Mouse (Mus musculus) heart, adult 2 months (tissue): ENCODE data around the gene Ryr3. TPM values are rescaled to one million over a fixed set of nuclear protein-coding genes. Genes with fewer than 3 reads are reported as not detected.
"Not testable (repeated sequence)": the region's sequence is repeated elsewhere in the genome, so short reads cannot be mapped to it uniquely, and the experiment has no call there.

Experiments
- DNase-seq, 2 experiments: peaks; one replicate each; pipeline ENCODE4 v3.0.0; 2021
- H3K27ac ChIP-seq: fragments of 200-600 bp; 2 replicates; pipeline ENCODE4 v1.8.1; 2022
- H3K27me3 ChIP-seq: fragments of 200-500 bp; 2 replicates; pipeline ENCODE4 v1.6.1; 2012; ENCODE audit warnings: mild to moderate bottlenecking, low read length, inconsistent platforms, mixed read lengths; ENCODE audit not compliant: control insufficient read depth, insufficient read depth
- H3K36me3 ChIP-seq: fragments of 200-500 bp; 2 replicates; pipeline ENCODE4 v1.6.1; 2012; ENCODE audit warnings: low read length, inconsistent platforms; ENCODE audit not compliant: control insufficient read depth, insufficient read depth
- H3K4me1 ChIP-seq: fragments of 200-500 bp; 2 replicates; pipeline ENCODE4 v1.6.1; 2011; ENCODE audit warnings: low read length; ENCODE audit not compliant: control insufficient read depth, insufficient read depth
- H3K4me3 ChIP-seq: fragments of 200-600 bp; 2 replicates; pipeline ENCODE4 v1.8.1; 2022
- H3K79me2 ChIP-seq: fragments of 200-500 bp; replicated peaks from 2 replicates; pipeline ENCODE4 v1.6.1; 2012; ENCODE audit warnings: mild to moderate bottlenecking, inconsistent platforms, low read length, moderate library complexity, mixed read lengths; ENCODE audit not compliant: control insufficient read depth, insufficient read depth
- H3K9ac ChIP-seq: fragments of 200-500 bp; 2 replicates; pipeline ENCODE4 v1.6.1; 2012; ENCODE audit warnings: low read depth, mild to moderate bottlenecking, control low read depth, inconsistent platforms, low read length, mixed read lengths
- CTCF ChIP-seq: fragments of 200-600 bp; IDR thresholded peaks from 2 replicates; pipeline ENCODE4 v1.8.1; 2022; ENCODE audit warnings: antibody characterized with exemption, mild to moderate bottlenecking, moderate library complexity
- EP300 ChIP-seq: fragments of 200-500 bp; IDR thresholded peaks from 2 replicates; pipeline ENCODE4 v1.6.1; 2011; ENCODE audit warnings: low read depth, low read length, control low read depth; ENCODE audit not compliant: insufficient read depth
- POLR2A ChIP-seq: fragments of 200-500 bp; IDR thresholded peaks from 2 replicates; pipeline ENCODE4 v1.6.1; 2011; ENCODE audit warnings: mild to moderate bottlenecking, low read depth, low read length, control low read depth; ENCODE audit not compliant: insufficient read depth
- WGBS: fragments of 180-500 bp; shearing (Covaris S2); methylation state at CpG from one replicate; pipeline ENCODE4 v1.1.7; 2018; 5-methylcytosine and 5-hydroxymethylcytosine counted together
- intact Hi-C: fragments of 180-260 bp; cut with DNase I; formaldehyde crosslinking; loops from one replicate; pipeline ENCODE4 v1.15.1; 2025
- polyA plus RNA-seq: library from polyadenylated mRNA; depleted of rRNA; stranded (reverse); fragments of >200 nt; gene quantifications from 2 replicates; pipeline ENCODE4 v1.2.3, GENCODE M21; 2012
- total RNA-seq, 2 experiments: library from RNA; stranded (reverse); gene quantifications; 2 replicates each; pipeline ENCODE4 v1.2.3; 2021

Gene Ryr3
- total and polyA plus RNA-seq, 3 experiments: 0.93 to 1.1 (median 1.00) TPM

GRCm38 (mm10) chr2:113092756-113093155 is 124.1 kb downstream of the Ryr3 start:
- DNase-seq: no peak
- Histone ChIP-seq H3K27me3 (no peaks in the 10 kb centered on the region), H3K4me3 (no peak overlapping the region), H3K4me1 (no peaks in the 10 kb centered on the region), H3K79me2 (no peaks in the 10 kb centered on the region), H3K36me3 (no peaks in the 10 kb centered on the region), H3K27ac (no peak overlapping the region), H3K9ac (no peak overlapping the region)
- intact Hi-C loops: no loop called here
- TF ChIP-seq CTCF (no peak), EP300 (no peak), POLR2A (no peak)
- WGBS: 100% methylated on average over 1 of the region's 1 CpGs

- H3K9ac ChIP-seq, H3K79me2 ChIP-seq, H3K4me1 ChIP-seq, intact Hi-C loops, DNase-seq, H3K36me3 ChIP-seq, H3K27ac ChIP-seq, H3K27me3 ChIP-seq, H3K4me3 ChIP-seq: not testable (repeated sequence)
- 65% methylated on average over 1 of the region's 1 CpGs for WGBS
Observed at GRCm38 (mm10) chr2:113091316-113091715, 125.6 kb downstream of the Ryr3 start.

GRCm38 (mm10) chr2:113076396-113076795 is 140.5 kb downstream of the Ryr3 start:
- Histone ChIP-seq H3K4me1 (no peaks in the 10 kb centered on the region), H3K4me3 (no peak overlapping the region), H3K9ac (no peak overlapping the region), H3K36me3 (no peaks in the 10 kb centered on the region), H3K79me2 (no peaks in the 10 kb centered on the region), H3K27ac (no peak overlapping the region), H3K27me3 (no peaks in the 10 kb centered on the region)
- TF ChIP-seq CTCF (no peak), EP300 (no peak), POLR2A (no peak)
- 82% methylated on average over 4 of the region's 4 CpGs for WGBS
- DNase-seq: no peak
- intact Hi-C loops: no loop called here

GRCm38 (mm10) chr2:113059367-113059766 is 157.5 kb downstream of the Ryr3 start:
- no peak overlapping the region for H3K4me3 ChIP-seq
- DNase-seq: no peak
- WGBS: 78% methylated on average over 5 of the region's 5 CpGs

GRCm38 (mm10) chr2:113058914-113059313 is 158.0 kb downstream of the Ryr3 start:
- intact Hi-C loops: no loop called here
- Histone ChIP-seq H3K27me3 (no peaks in the 10 kb centered on the region), H3K4me3 (no peak overlapping the region), H3K27ac (no peak overlapping the region), H3K79me2 (no peaks in the 10 kb centered on the region), H3K36me3 (no peaks in the 10 kb centered on the region), H3K4me1 (no peaks in the 10 kb centered on the region), H3K9ac (no peak overlapping the region)
- 50% methylated on average over 5 of the region's 5 CpGs for WGBS
- TF ChIP-seq POLR2A (no peak), EP300 (no peak), CTCF (no peak)
- no peak for DNase-seq

More at GRCm38 (mm10) chr2:113059367-113059766, 157.5 kb downstream of the Ryr3 start:
- TF ChIP-seq CTCF (no peak), POLR2A (no peak), EP300 (no peak)
- Histone ChIP-seq H3K4me1 (no peaks in the 10 kb centered on the region), H3K27me3 (no peaks in the 10 kb centered on the region), H3K79me2 (no peaks in the 10 kb centered on the region), H3K27ac (no peak overlapping the region), H3K36me3 (no peaks in the 10 kb centered on the region), H3K9ac (no peak overlapping the region)
- intact Hi-C loops: no loop called here

GRCm38 (mm10) chr2:113058116-113058515 is 158.8 kb downstream of the Ryr3 start:
- no peaks in the 10 kb centered on the region for H3K27me3 ChIP-seq
- no peak overlapping the region for H3K9ac ChIP-seq
- no peak overlapping the region for H3K4me3 ChIP-seq
- TF ChIP-seq EP300 (no peak), CTCF (no peak), POLR2A (no peak)
- no peaks in the 10 kb centered on the region for H3K79me2 ChIP-seq
- intact Hi-C loops: no loop called here
- H3K27ac ChIP-seq: no peak overlapping the region
- H3K4me1 ChIP-seq: no peaks in the 10 kb centered on the region
- DNase-seq: no peak
- 53% methylated on average over 3 of the region's 3 CpGs for WGBS
- H3K36me3 ChIP-seq: no peaks in the 10 kb centered on the region

- Histone ChIP-seq H3K27me3 (no peaks in the 10 kb centered on the region), H3K36me3 (no peaks in the 10 kb centered on the region), H3K79me2 (no peaks in the 10 kb centered on the region), H3K27ac (no peak overlapping the region), H3K9ac (no peak overlapping the region), H3K4me3 (no peak overlapping the region), H3K4me1 (no peaks in the 10 kb centered on the region)
- intact Hi-C loops: no loop called here
- no peak for TF ChIP-seq EP300
- TF ChIP-seq CTCF: no peak
- no peak for TF ChIP-seq POLR2A
- no peak for DNase-seq
- WGBS: 86% methylated on average over 2 of the region's 2 CpGs
Observed at GRCm38 (mm10) chr2:113055591-113055990, 161.3 kb downstream of the Ryr3 start.
